Mouse (Mus musculus) erythroblast, embryonic 14.5 days (primary cell): Measurements from ENCODE around the gene Togaram2.

Experiments
- GATA1 ChIP-seq: IDR thresholded peaks from 2 replicates; pipeline ENCODE4 v1.6.1; 2012; ENCODE audit warnings: low read length, inconsistent platforms, mixed read lengths
- TAL1 ChIP-seq: IDR thresholded peaks from 3 replicates; pipeline ENCODE4 v1.6.1; 2012; ENCODE audit warnings: low read length, inconsistent platforms, mixed read lengths

- no peak for TF ChIP-seq GATA1
- TF ChIP-seq TAL1: no peak
These were observed 22.8 kb downstream of the Togaram2 start for GRCm38 (mm10) chr17:71695716-71696315.
